Mouse (Mus musculus) megakaryocyte, embryonic 14.5 days (primary cell): Measurements from ENCODE around the gene Sh3pxd2a. TPM values are rescaled to one million over a fixed set of nuclear protein-coding genes. Genes with fewer than 3 reads are reported as not detected.
A peak's percentile ranks its signal among the peaks of the same experiment; 100 is the strongest.
"Not testable (repeated sequence)": the region's sequence is repeated elsewhere in the genome, so short reads cannot be mapped to it uniquely, and the experiment has no call there.

Source experiments
- H3K27me3 ChIP-seq: replicated peaks from 2 replicates; pipeline ENCODE3; 2012; ENCODE audit warnings: inconsistent platforms
- H3K36me3 ChIP-seq: replicated peaks from 2 replicates; pipeline ENCODE3; 2012; ENCODE audit warnings: low read length, inconsistent platforms, mixed read lengths
- H3K4me1 ChIP-seq: 2 replicates; pipeline ENCODE4 v1.6.1; 2012; ENCODE audit warnings: inconsistent platforms
- H3K4me3 ChIP-seq: replicated peaks from 2 replicates; pipeline ENCODE3; 2012; ENCODE audit warnings: moderate library complexity, mild to moderate bottlenecking, inconsistent platforms
- H3K9me3 ChIP-seq: 2 replicates; pipeline ENCODE4 v1.6.1; 2012; ENCODE audit warnings: inconsistent platforms
- FLI1 ChIP-seq: IDR thresholded peaks from 2 replicates; pipeline ENCODE4 v1.6.1; 2012; ENCODE audit warnings: low read length, inconsistent platforms, mixed read lengths
- GATA1 ChIP-seq: IDR thresholded peaks from 3 replicates; pipeline ENCODE4 v1.6.1; 2012; ENCODE audit warnings: mixed read lengths, low read length, inconsistent platforms, borderline replicate concordance
- polyA plus RNA-seq: library from polyadenylated mRNA; stranded (reverse); fragments of >175 nt; gene quantifications from 2 replicates; pipeline ENCODE4 v1.2.3, GENCODE M21; 2012; ENCODE audit warnings: low replicate concordance; ENCODE audit not compliant: insufficient read depth

The Sh3pxd2a gene
- polyA plus RNA-seq, 1 experiment, result 0.21 TPM

GRCm38 (mm10) chr19:47402976-47403375 is 61.2 kb downstream of the Sh3pxd2a start:
- Histone ChIP-seq H3K4me3 (no peak overlapping the region), H3K4me1 (no peaks in the 10 kb centered on the region), H3K36me3 (no peaks in the 10 kb centered on the region), H3K9me3 (peaks cover 5% of the 10 kb centered on the region), H3K27me3 (peaks cover 22% of the 10 kb centered on the region)
- no peak for TF ChIP-seq GATA1
- TF ChIP-seq FLI1, result no peak

DNA sequence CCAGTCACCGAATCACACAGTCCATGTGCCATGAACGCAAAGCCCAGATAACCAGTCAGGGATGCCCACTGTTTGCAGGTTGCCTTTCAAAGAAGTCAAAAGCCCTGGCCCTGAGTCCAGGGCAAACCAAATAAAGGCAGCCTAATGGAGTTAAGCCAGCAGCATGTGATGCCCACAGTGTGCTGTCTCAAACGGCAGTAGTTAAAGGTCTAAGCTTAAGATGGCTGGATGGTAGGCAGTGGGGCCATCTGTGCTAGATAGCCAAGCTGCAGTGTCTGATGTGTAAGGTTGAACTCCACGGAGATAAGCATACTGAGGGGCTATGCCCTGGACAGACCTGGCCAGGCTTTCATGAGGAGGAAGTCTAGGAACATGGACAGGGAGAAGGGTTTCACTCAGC is 61.7 kb downstream of the Sh3pxd2a start:
- Histone ChIP-seq H3K4me1 (no peaks in the 10 kb centered on the region), H3K27me3 (peaks cover 20% of the 10 kb centered on the region), H3K4me3 (no peak overlapping the region), H3K36me3 (no peaks in the 10 kb centered on the region), H3K9me3 (peaks cover 1% of the 10 kb centered on the region)
- no peak for TF ChIP-seq FLI1
- no peak for TF ChIP-seq GATA1

DNA sequence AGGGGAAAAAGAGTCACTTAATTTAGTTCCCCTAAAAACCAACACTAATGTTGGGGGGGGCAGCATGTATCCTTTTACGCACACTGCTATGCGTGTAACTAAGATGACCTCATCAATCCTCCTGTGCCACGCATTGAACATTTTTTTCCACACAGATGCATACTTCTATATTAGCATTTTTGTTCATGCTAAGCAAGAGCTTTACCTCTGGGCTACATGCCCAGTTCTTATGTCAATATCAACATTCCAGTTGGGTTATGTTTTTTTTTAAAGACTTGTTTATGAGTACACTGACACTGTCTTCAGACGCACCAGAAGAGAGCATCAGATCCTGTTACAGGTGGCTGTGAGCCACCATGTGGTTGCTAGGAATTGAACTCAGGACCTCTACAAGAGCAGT is 64.5 kb downstream of the Sh3pxd2a start:
- no peaks in the 10 kb centered on the region for H3K9me3 ChIP-seq
- TF ChIP-seq FLI1 (no peak), GATA1 (no peak)
- no peaks in the 10 kb centered on the region for H3K36me3 ChIP-seq
- H3K27me3 ChIP-seq, result peaks cover 19% of the 10 kb centered on the region
- no peak overlapping the region for H3K4me3 ChIP-seq
- no peaks in the 10 kb centered on the region for H3K4me1 ChIP-seq

DNA sequence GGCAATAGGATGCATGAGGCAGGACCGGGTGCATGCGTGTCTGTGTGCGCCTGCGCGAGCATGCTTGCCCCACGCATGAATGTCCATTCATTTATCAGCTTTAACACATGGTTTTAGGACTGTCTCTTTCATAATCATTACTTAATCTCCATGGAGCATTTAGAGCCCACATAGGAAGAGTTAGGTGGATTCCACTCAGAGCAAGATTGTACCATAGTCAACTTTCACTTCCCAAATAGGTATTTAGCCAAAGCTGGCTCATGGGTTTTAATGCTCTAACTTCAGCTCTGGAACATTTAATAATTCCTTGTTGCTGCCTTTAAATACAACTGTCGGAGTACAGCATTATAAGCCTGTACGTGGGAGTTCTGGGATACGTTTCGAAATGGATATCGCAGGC is 65.2 kb downstream of the Sh3pxd2a start:
- no peaks in the 10 kb centered on the region for H3K4me1 ChIP-seq
- peaks cover 19% of the 10 kb centered on the region for H3K27me3 ChIP-seq
- no peak for TF ChIP-seq FLI1
- no peak for TF ChIP-seq GATA1
- H3K4me3 ChIP-seq, result peak overlapping the region; percentile 51
- H3K9me3 ChIP-seq, result no peaks in the 10 kb centered on the region
- H3K36me3 ChIP-seq, result no peaks in the 10 kb centered on the region

- no peak for TF ChIP-seq GATA1
- no peak for TF ChIP-seq FLI1
- H3K4me1 ChIP-seq, result no peaks in the 10 kb centered on the region
- H3K9me3 ChIP-seq, result no peaks in the 10 kb centered on the region
- H3K27me3 ChIP-seq, result peaks cover 18% of the 10 kb centered on the region
- no peak overlapping the region for H3K4me3 ChIP-seq
- H3K36me3 ChIP-seq, result no peaks in the 10 kb centered on the region
Observed at GRCm38 (mm10) chr19:47397882-47398671, 66.1 kb downstream of the Sh3pxd2a start.

GRCm38 (mm10) chr19:47395338-47395737 is 68.9 kb downstream of the Sh3pxd2a start:
- H3K27me3 ChIP-seq, result peaks cover 10% of the 10 kb centered on the region
- H3K4me3 ChIP-seq, result no peak overlapping the region
- no peaks in the 10 kb centered on the region for H3K4me1 ChIP-seq
- H3K36me3 ChIP-seq, result no peaks in the 10 kb centered on the region
- H3K9me3 ChIP-seq, result peaks cover 9% of the 10 kb centered on the region
- no peak for TF ChIP-seq GATA1
- no peak for TF ChIP-seq FLI1

- H3K9me3 ChIP-seq, result not testable (repeated sequence)
Observed at GRCm38 (mm10) chr19:47394781-47395180, 69.4 kb downstream of the Sh3pxd2a start.

DNA sequence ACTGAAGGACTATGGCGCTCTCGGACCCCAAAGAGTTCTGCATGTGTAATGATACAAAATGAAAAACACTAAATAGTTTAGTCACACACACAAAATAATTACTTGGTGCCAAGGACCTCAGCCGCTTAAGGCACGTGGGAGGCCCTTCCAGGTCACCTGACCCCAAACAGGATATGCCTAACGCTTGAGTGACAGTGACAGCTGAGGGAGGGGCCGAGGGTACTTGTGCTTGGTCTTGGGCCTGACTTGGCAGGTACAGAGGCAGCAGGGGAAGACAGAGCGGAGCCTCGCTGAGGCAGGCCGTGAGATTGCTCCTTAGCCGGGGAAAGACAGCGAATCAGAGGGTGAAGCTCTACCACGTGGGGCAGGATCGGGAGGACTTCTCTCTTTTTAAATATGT is 73.3 kb downstream of the Sh3pxd2a start:
- TF ChIP-seq FLI1, result no peak
- no peak for TF ChIP-seq GATA1
- Histone ChIP-seq H3K4me1 (no peaks in the 10 kb centered on the region), H3K9me3 (peaks cover 9% of the 10 kb centered on the region), H3K4me3 (no peak overlapping the region), H3K36me3 (no peaks in the 10 kb centered on the region), H3K27me3 (peaks cover 14% of the 10 kb centered on the region)

More at GRCm38 (mm10) chr19:47394781-47395180, 69.4 kb downstream of the Sh3pxd2a start:
- not testable (repeated sequence) for H3K36me3 ChIP-seq, H3K27me3 ChIP-seq, H3K4me1 ChIP-seq, H3K4me3 ChIP-seq

GRCm38 (mm10) chr19:47387887-47388286 is 76.3 kb downstream of the Sh3pxd2a start:
- H3K27me3 ChIP-seq, result peaks cover 15% of the 10 kb centered on the region
- no peaks in the 10 kb centered on the region for H3K36me3 ChIP-seq
- no peak overlapping the region for H3K4me3 ChIP-seq
- no peaks in the 10 kb centered on the region for H3K4me1 ChIP-seq
- no peak for TF ChIP-seq GATA1
- TF ChIP-seq FLI1, result no peak
- peaks cover 9% of the 10 kb centered on the region for H3K9me3 ChIP-seq

GRCm38 (mm10) chr19:47387395-47387794 is 76.8 kb downstream of the Sh3pxd2a start:
- no peaks in the 10 kb centered on the region for H3K4me1 ChIP-seq
- no peak overlapping the region for H3K4me3 ChIP-seq
- no peak for TF ChIP-seq GATA1
- no peak for TF ChIP-seq FLI1
- H3K9me3 ChIP-seq, result peaks cover 5% of the 10 kb centered on the region
- no peaks in the 10 kb centered on the region for H3K36me3 ChIP-seq
- H3K27me3 ChIP-seq, result peaks cover 13% of the 10 kb centered on the region
